Mouse (Mus musculus) spleen, adult 18-20 months (tissue): ENCODE measurements around the gene Tha1.
A peak's percentile ranks its signal among the peaks of the same experiment; 100 is the strongest.

Source experiments
- DNase-seq, 2 experiments: peaks; one replicate each; pipeline ENCODE4 v3.0.0; 2022; ENCODE audit warnings: mixed read lengths in 2 of 2

Tha1 gene

GRCm38 (mm10) chr11:117872861-117873608 lies at the start of gene Tha1:
Gene Tha1 (minus strand): TSS chr11:117873481.
- peak; percentile 44 to 66 for DNase-seq

DNA sequence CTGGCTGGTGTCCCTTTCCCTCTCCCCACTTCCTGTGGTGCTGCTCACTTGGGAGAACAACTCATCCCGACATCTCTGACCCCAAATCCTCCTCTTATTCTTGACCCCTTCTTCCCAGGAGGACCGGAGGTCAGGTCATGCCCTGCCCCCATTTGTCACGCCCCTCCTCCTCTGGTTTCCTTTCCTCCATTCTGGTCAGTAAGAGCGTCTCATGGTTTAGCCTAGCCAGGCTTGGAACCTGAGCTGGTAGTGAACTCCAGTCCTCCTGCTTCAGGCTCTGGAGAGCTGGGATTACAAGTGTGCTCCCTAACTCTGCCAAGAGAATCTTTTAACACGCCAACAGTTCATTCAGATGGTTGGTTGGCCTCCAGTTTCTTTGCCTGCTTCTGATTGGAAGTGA lies 45.9 kb upstream of the Tha1 start:
- DNase-seq, result no peak

DNA sequence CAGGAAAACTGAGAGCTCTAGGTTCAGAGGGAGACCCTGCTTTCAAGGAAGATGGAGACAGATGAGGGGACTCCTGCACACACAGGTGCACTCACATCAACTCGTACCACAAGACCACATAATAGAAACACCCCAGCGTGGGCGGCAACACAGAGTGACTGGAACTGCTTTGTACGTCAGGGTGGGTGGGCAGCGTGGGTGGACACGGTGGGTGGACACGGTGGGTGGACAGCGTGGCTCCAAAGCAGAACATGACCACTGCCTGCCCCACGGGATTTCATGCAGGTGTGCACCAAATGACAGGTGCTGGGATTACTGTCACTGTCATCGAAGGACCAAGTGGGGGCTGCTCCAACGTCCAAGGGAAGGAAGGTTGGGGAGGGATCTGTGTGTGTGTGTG lies 45.3 kb upstream of the Tha1 start:
- peak; percentile 25 to 36 for DNase-seq

DNA sequence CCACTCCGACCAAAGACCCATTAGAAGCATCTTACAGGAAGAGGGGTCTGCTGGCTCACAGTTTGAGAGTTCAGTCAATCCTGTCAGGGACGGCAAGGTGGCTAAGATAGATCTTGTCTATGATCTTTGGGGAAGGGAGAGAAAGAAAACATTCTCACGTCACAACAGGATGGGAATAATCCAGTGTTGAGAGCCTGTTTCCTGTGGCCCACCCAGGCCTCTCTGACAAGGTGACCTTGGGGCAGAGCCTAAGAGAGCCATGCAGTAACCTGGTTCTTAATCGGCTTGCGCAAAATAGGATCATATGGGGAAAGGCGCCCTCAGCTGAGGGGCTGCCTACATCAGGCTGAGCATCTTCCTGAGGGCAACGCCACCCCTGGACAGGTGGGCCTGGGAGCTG lies 42.6 kb upstream of the Tha1 start:
- no peak for DNase-seq

- DNase-seq, result no peak
These were observed 42.1 kb upstream of the Tha1 start for GRCm38 (mm10) chr11:117915341-117915740.

DNA sequence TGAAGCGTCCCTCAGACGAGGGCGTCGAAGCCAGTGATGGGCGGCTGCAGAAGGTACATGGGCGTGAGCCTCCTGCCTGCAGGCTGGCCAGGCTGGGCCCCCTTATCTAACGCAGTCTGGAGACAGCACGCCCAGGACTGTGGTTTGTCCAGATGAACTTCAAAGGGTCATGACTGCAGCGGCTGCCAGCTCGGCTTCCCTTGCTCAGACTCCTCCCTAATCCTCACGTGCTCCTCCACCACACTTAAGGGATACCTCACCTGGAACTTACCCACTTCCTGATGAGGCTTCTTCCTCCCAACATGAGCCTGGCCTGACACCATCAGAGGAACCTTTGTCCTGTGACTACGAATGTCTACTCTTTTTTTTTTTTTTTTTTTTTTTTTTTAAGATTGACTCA lies 41.2 kb upstream of the Tha1 start:
- DNase-seq, result no peak

DNA sequence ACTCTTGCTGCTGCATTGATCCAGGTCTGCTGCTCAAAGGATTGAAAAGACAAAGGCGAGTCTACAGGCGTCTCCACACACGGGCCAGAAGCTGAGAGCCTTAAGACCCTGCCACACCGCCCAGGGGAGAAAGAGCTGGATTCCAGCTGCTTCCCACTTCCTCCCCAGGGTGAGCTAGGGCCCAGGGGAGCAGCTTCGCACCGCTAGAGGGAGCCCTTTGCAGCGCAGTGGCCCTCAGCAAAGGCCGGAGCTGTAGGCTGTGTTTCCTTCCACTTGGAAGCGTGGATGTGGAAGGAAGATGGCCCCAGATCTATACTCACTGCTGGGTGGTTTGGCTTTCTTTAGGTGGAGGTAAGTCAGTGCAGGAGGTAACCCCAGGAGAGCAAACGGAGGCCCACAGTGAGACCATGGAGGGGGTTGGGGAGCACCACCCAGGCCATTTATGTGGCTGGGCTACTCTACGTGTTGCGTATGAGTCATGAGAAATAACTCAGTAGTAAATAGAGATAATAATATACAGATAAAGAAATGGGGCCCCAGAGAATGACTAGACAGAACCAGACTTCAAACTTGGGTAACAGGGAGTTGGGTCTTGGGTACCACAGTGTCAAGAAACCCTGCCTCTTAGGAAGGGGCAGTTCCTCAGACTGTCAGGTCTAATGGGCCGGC lies 39.5 kb upstream of the Tha1 start:
- DNase-seq, result peak; percentile 53 to 82

GRCm38 (mm10) chr11:117909337-117909736 lies 36.1 kb upstream of the Tha1 start:
- DNase-seq, result no peak

GRCm38 (mm10) chr11:117904442-117904841 lies 31.2 kb upstream of the Tha1 start:
- DNase-seq, result no peak

- DNase-seq, result no peak
These were observed 29.0 kb upstream of the Tha1 start for GRCm38 (mm10) chr11:117902282-117902681.

- no peak for DNase-seq
These were observed 23.3 kb upstream of the Tha1 start for GRCm38 (mm10) chr11:117896533-117896932.

GRCm38 (mm10) chr11:117894676-117895075 lies 21.4 kb upstream of the Tha1 start:
- no peak for DNase-seq

DNA sequence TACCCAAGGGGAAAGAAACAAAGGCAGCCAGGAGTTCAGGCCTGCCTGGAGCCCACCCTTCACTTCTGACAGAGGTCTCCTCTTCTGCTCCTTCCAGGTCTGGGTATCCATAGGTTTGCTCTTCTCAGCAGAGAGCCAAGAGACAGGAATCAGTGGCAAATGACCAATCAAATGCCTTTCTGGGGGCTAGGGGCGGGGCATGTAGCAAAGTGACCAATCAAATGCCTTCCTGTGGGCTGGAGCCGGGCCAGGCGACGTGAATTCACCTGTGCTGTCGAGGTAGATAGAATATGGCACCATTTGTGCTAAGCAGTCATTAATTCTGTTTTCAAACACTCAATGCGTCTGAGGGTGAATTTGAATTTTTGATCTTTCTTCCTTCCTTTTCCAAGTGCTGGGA lies 18.9 kb upstream of the Tha1 start:
- peak in 1 of 2 experiments; percentile 47 for DNase-seq

DNA sequence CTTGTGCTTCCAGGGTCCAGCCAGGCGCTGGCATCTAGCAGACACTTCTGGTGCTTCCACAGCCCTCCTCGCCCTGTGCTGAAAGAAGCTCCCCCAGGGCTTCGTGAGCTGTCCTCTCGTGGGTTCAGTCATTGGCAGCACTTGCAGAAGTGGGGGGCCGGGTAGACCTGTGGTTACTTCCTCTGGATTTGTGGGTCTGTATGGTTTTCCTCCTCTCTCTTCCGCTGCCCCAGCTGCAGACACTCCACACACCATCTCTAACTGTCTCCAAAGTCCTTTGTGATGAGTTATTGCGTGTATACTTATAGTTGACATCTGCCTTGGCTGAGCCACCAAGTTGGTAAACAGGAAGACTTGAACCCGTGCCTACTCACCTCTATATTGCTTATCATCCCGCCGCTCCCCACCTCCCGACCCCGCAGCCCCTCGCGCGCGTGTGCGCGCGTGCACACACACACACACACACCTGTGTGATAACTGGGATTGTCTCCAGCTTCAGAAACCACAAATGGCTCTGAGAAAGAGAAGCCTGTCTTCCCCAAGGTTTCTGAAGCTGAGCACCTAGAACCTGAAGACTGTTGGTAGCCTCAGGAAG lies 18.4 kb upstream of the Tha1 start:
- DNase-seq, result no peak

GRCm38 (mm10) chr11:117890519-117891282 lies 17.4 kb upstream of the Tha1 start:
- no peak for DNase-seq

GRCm38 (mm10) chr11:117889887-117890340 lies 16.6 kb upstream of the Tha1 start:
- no peak for DNase-seq

DNA sequence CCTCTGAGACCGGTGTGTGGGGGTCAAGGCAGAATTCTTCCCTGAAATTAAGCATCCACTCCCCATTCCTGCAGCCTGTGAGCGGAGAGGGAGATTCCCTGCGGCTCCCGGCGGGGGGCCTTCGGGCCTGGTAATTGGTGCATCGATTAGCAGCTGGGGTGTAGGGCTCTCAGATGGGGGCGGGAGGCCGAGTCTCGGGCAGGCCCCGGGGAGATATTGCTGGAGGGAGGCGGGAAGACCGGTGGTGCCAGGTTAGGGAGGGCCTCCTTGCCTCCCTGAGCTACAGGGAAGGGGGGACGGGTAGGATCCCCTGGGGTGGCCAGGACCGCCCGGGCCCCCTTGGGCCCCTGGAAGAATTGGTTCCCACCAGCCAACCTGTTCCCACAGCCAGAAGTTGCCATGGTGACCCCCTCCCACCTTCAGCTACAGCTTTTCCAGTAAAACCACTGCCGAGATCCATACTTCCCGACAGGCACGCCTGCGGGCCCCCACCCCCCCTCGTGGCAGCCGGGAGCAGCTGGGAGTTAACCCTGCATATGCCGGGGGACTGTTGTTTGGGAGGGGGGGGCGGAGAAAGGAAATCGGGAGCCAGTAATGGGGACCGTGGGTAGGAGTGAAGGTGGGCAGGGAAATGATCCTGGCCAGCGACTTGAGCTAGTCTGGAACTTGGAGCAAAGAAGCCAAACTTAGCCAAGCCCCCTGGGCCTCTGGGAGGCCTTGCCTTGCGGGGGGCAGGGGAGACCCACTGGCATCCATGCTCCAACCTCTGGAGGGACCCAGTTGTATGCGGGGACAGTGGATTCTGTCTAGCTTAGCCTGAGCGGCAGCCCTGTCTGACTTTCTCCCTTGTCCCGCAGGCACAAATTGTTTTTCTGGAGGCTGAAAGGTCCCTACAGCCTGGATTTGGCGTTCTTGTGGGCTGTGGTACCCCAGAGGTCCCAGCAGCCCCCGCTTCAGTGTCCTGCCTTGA lies 15.9 kb upstream of the Tha1 start:
- no peak for DNase-seq

GRCm38 (mm10) chr11:117888168-117888852 lies 15.0 kb upstream of the Tha1 start:
- DNase-seq, result no peak

DNA sequence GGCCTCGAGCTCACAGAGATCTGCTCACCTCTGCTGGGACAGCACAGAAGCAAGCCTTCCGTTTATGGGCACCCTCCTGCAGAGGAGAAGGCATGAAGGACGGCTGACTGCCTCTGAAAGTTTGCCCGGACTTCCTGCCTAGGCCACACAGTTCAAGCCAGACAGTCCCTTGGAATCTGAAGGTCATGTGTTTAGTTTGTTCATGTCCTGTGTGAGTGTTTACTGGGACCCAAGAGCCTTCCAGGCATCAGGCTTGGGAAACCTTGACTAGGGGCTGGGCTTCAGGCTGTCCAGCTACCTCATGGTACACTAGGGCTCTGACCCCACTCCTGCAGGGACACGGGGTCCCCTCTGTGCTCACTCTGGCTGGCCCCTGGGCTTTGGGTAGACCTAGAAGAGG lies 12.7 kb upstream of the Tha1 start:
- no peak for DNase-seq

DNA sequence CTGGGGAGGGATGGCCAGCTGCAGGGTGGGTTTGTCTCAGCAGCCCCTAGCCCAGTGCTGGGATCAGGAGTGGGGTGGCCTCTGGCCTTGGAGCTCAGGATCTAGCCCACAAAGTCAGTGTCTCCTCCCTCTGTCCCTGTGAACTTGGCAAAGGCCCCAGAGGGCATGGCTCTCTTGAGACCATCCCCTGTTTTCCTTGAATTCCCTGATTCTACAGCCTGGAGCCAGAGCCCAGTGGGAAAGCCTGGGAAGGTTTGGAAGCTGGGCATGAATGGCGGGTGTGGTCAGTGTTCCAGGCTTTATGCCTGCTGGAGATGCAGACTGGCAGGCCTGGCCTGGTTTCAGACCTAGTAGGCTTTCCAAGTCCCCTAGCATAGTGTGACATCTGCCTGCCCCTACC lies 8.9 kb upstream of the Tha1 start:
- DNase-seq, result no peak

DNA sequence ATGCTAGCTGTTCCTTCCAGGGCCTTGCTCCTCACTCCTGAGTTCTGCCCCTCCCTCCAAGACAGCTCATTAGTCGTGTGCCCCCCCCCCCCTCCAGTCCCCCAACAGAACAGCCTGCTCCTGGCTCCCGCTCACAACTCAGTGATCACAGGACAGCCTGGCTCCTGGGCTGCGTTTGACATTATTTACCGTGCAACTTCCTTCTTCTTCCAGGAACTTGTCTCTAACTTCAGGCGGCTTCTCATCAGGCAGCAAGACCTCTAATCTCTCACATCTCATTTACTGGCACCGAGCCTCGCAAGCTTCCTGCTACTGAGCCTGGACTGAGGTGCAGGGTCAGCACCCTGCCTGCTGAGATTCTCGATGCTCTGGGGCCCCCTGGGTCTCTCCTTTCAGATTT lies 8.5 kb upstream of the Tha1 start:
- DNase-seq, result no peak
